Mouse (Mus musculus): ENCODE data around the gene Gfm1.

Gfm1 gene

DNA sequence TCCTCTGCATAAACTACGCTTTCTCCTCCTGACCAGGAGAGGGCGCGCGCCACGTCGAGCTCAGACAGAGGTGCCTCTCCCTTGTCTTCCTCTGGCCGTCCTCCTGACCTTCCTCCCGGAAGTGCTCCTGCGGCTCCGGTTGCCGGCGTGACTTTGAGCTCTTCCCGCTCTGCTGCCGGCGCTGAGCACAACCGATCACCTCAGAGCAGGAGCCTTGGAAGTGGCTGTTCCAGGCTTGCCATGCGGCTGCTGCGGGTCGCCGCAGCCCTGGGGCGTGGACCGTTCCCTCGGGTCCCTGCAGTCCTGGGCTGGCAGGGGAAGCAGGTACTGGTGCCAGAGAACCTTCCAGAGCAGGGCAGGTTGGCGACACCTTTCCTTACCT lies at the start of gene Gfm1:
Gfm1 (plus strand) TSS at position 98 of the 382 bp plus-strand sequence.
- DNase-seq (ENCODE audit: low spot score in 2 of 2), result peak; percentile 84

DNA sequence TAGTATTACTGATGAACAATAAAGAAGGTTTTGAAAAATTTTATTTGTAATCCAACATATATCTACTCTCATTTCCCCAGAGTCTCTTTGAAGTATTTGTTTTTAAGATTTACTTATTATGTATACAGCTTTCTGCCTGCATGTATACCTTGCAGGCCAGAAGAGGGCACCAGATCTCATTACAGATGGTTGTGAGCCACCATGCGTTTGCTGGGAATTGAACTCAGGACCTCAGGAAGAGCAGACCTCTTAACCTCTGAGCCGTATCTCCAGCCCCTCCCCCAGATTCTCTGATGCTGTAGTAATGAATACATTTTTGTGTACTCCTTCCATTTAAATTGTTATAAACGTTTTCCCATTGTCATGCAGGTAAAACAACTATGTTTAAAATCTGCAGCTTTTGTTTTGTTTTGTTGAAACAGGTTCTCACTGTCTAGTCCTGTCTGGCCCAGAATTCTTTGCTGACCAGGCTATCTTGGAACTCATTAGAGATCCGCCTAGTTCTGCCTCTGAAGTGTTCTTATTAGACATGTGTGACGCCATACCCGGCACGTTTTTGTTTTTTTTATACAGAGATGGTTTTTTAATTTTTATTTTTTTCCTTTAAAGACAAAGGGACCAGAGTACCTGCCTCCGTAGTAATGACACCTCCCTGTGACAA lies 428 bp upstream of the Gfm1 start:
- DNase-seq (ENCODE audit: low spot score in 2 of 2), result no peak

DNA sequence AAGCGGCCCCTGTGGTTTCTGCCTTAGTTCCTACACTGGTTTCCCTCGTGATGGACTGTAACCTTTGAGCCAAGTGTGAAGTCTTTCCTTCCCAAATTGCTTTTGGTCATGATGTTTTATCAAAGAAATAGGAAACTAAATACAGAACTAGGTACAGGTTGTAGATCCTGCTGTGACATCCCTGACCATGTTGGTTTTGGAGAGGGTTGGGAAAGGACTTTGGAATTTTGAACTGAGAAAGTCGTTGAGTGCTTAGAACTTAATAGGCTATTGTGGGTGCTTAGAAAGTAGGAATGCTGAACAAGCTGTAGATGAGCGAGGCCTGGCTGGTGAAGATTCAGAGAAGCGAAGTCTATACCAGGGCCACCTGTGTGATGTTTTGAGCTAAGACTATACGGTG lies 4.1 kb downstream of the Gfm1 start:
- no peak for DNase-seq (ENCODE audit: low spot score in 2 of 2)

DNA sequence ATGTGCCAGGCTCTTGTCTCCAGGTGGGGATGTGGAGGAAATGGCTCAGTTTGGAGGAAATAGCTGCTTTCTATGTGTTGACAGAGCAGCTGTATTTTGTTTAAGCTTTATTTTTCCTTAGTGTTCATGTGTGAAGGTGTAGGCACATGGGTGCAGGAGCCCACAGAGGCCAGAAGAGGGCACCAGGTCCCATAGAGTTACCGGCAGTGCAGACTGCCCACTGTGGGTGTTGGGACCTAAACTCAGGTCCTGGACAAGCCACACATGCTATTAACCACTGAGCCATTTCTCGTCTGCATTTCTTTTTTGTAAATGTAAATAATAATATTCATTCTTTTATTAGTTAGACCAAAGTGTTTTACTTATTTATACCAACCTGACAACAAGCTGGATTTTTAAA lies 17.2 kb downstream of the Gfm1 start:
- DNase-seq (ENCODE audit: low spot score in 2 of 2), result no peak

DNA sequence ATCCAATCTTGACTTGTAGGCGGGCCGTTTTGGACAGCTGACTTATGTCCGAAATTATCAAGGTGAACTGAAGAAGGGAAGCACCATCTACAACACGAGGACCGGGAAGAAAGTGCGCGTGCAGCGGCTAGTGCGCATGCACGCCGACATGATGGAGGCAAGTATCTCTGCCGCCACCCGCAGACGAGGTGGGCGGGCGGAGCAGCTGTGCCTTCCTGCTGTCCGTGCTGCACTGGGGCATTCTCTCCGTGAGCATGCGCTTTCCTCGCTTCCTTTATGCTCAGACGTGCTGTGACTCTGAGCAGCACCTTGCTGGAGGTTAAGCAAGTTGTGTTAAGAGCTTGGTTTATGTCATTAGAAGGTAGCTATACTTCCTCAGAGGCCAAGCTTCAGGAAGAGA lies 19.8 kb downstream of the Gfm1 start:
- DNase-seq (ENCODE audit: low spot score in 2 of 2), result no peak

DNA sequence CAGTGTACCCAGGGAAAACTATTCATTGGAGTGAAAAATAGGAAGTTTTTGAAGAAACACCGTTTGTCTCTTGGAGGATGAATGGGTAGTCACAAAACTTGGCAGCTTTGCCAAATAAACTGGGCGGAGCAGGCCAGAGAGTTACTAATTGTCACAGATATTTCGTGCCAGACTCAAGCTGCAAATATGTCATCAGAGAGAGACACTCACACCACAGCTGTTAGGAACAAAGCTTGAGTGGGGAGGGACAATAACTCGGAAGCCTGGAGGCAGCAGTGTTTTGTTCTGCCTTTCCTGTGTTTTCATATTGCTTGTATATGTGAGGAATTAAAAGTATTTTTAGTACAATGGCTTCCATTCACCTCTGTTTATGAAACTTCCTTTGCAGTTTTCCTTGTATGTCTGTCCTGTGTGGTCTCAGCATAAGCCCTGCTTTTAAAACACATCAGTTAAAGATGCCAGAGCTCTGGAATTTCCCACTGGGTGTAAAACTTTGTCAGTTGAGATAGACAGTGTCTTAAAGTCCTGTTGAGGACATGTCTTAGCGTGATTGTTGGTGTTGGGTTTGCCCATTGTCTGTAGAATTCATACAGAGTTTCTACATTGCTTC lies 20.8 kb downstream of the Gfm1 start:
- no peak for DNase-seq (ENCODE audit: low spot score in 2 of 2)

DNA sequence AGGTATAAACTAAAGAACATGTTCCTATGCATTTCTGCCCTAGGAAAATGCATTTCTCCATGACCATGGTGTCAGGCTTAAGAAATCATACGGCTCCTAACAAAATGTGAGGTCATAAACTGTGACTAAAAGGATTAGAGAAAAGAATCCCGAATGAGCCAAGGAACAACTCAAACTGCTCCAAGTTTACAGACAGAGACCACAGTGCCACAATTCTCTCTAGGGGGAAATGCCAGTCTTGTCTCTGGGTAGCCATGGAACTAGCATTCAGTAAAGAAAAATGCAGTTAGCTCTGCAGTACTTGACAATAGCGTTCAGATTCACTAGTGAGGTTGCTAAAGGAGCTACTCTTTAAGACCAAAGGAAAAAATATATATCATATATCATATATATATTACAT lies 30.0 kb downstream of the Gfm1 start:
- DNase-seq (ENCODE audit: low spot score in 2 of 2), result no peak

DNA sequence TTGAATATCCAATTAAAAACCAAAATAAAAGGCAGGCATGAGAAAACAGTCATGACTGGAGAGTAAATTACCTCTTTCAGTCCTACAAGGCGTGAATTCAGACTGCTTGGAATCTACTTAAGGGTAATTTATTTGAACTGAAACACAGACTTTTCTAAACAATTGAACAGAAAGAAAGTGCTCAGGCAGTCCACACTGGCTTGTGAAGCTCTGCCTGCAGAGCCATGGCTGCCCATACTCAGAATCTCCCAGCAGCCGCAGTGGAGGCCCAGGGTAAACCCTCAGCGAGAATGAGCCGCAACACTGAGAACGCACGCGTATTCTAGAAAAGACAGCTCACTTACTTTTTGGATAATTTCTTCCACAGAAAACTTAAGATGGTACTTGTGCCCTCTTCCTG lies 32.1 kb downstream of the Gfm1 start:
- no peak for DNase-seq (ENCODE audit: low spot score in 2 of 2)

DNA sequence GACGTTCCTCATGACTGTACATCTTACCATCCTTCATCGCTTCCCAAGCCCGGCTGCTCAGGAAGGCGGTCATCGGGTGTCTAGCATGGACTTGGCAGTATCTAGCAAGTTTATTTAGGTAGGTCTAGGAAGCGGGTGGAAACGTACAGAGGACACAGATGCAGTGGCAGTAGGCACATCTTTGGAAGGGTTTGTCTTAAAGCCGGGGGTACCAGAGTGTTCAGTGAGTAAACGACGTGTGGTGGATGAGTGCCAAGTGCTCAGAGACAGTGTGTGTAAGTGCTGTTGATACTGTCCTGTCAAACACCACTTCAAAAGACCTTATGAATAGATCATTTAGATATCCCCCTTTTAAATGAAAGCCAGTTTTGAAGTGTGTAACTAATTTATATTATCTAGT lies 32.7 kb downstream of the Gfm1 start:
- DNase-seq (ENCODE audit: low spot score in 2 of 2), result no peak

DNA sequence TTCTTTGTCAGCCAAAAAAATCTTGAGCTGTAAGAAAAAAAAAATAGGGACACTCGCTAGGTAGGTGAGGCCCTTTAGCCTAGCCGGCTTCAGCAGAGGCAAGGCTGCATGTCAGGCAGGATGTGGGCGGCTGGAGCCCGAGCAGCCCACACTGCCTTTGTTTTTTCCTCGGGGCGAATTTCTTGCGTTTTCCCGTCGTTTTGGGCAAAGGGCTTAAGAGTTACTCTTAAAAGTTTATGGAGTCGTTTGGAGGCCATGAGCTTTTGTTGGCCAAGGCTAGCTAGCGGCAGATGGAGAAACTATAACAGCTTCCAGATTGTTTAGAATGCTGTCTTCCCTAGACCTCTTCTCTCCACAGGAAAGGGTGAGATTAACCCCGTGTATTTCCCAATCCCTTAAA lies 33.1 kb downstream of the Gfm1 start:
- no peak for DNase-seq (ENCODE audit: low spot score in 2 of 2)

DNA sequence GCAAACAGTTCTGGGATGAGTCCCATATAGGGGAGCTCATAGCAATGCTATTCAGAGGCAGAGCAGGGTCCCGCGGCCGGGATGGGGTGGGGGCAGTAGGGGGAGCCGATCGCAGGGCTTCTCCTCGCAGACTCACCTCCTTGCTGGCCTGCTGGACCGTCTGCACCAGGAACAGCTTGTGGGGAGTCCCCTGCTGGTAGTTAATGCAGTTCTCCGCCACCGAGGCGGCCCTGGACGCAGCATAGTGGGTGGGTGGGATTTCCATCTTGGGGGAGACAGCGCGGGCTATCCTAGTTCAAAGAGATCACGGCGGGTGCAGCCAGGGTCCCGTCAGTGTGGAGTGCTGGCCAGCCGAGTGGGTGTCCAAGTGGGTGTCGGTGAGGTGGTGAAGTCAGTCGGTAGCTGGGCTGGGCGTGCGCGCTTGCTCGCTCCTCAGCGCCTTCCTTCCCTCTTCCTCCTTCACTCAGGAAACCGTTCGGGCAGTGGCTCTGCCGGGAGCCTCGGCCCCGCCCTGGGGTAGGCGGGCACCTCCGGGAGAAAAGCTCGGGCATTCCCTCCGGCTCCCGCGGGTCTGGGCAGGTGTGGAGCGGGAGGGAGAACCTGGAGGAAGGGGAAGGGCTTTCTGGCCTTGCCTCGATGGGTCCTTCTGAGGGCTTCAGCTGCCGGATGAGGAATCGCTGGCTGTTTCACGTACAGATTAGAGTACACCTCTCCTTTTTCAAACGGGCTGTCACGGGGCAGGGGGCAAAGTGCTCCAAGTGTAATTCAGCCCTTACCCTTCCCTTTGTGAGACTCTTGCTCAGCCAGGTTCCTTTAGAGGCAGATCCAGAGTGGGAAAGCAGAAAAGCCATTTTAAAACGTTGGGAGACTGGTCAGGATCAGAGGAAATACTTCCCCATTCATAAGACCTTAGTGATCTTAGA lies 33.8 kb downstream of the Gfm1 start, which contains the start of gene Lxn:
Lxn (minus strand) TSS at position 477 of the 923 bp plus-strand sequence.
- DNase-seq (ENCODE audit: low spot score in 2 of 2), result peak; percentile 31 to 39

DNA sequence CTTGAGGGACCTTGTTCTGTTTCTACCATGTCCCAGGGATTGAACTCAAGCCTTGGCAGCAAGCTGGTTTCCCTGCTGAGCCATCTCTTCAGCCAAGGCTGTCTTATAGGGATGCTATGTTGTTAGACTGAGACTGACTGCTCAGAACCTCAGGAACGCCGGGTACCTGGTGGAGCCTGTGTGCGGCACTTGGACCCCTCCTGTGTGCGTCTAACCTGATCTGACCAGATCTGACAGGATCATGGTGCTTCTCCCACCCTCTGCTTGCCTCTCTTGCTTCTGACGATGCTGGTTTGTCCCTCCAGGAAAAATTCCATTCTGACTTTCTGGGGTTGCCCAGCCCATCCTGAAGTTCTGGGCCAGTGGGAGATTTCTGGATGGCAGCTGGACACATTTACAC lies 36.7 kb downstream of the Gfm1 start:
- DNase-seq (ENCODE audit: low spot score in 2 of 2), result no peak

DNA sequence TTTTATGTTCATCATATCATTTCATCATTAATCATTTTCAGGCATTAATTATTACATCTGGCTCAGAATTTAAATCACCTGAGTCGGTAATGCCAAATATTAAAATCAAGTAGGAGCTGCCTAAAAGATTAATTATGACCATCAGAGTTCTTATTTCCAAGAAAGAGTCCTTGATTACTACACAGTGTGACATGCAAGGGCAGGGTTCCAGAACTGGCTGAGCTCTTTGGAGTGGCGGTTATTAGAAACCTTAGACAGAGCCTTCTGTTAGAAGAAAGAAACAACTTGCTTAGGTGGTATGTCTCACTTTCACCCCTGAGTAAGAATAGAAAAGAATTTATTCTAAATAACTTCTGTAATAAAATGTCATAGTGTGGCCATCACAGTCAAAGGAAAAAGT lies 37.4 kb downstream of the Gfm1 start:
- no peak for DNase-seq (ENCODE audit: low spot score in 2 of 2)

DNA sequence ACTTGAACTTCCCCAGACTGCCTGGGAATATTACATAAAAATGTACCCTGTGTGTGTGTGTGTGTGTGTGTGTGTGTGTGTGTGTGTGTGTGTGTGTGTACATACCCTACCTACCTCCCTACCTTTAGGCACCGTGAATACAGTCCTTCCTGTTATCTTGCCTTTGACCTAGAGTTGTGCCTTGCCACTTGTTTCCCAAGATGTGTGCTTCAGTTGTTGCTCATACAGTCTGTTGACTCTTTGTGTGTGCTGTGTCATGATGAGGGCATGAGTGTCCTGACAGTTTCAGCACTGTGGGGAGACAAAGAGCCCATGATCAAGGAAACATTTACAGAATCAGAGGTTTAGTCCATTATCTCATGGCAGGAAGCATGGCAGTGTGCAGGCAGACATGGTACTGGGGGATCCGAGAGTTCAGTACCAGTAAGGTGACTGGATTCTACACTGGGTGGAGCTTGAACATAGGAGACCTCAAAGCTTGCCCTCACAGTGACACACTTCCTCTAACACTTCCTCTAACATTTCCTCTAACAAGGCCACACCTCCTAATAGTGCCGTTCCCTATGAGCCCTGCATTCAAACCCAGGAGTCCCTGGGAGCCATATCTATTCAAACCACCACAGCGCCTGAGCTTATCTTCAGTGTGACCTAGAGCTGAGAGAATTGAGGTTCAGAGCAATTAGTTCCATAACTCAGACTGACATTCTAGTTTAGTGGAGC lies 41.7 kb downstream of the Gfm1 start:
- no peak for DNase-seq (ENCODE audit: low spot score in 2 of 2)

DNA sequence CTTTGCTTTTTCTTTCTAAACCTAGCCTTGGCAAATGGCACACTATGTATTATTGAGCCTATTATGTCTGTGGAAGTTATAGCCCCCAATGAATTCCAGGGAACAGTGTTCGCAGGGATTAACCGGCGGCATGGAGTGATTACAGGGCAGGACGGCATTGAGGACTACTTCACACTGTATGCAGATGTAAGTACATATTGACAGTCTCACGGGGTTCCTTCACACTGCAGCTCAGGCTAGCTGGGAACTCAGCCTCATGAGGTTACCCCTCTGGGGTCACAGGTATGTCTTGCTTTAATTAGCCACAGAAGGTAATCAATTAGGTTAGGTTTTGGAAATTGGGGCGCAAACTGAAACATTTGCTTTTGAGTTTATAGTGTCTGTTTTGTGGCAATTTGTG lies 43.5 kb downstream of the Gfm1 start:
- DNase-seq (ENCODE audit: low spot score in 2 of 2), result no peak

DNA sequence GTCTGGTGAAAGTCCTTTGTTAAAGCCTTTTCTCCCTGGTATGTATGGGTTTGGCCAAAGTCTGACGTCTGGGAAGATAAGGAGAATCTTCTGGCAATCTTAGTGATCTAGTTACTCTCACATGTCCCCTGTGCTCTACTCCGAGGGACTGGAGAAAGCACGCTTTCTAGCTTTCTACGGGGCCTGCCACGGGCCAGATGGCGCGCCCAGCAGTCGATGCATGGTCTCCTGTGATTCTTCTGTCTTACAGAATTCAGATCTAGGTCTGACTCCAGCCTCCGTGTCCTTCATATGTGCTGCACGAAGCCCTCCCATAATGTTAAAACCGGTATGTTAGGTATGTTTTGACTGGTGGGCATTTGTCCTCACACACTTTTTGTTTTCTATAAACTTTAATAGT lies 49.9 kb downstream of the Gfm1 start:
- DNase-seq (ENCODE audit: low spot score in 2 of 2), result no peak

DNA sequence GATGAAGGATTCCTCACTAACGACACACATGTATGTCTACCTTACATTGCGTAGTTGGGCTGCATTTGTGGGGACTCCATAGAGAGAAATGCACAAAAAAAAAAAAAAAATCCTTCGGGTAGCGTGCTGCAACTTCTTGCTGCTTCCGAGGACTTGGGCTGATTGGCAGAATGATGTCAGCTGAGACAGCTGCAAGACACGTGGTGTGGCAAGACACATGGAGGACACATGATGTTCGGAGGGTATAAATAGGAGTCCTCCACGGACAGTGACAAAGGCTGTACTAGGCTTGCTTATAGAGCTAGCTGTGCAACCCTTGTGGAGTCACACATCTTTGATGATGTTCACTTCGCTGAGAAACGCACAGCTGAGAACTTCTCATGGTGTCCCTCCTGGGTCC lies 52.5 kb downstream of the Gfm1 start:
- DNase-seq (ENCODE audit: low spot score in 2 of 2), result no peak

DNA sequence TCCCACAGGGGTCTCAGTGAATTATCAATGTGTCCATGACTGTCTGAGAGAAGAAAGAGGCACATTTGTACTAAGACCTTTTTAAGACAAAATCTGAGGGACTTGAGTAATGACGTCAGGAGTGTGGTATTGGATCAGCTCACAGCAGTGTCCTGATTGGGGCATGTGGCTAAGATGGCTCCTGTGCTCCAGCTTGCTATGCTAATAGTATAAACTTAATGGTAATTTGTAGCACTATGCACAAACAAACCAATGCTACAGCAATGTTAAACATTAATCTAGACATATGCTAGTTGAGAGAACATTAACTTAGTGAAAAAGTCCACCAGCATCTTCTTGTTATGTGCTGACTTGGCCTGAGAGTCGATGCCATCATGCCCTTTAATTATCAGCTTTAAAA lies 55.3 kb downstream of the Gfm1 start:
- no peak for DNase-seq (ENCODE audit: low spot score in 2 of 2)

DNA sequence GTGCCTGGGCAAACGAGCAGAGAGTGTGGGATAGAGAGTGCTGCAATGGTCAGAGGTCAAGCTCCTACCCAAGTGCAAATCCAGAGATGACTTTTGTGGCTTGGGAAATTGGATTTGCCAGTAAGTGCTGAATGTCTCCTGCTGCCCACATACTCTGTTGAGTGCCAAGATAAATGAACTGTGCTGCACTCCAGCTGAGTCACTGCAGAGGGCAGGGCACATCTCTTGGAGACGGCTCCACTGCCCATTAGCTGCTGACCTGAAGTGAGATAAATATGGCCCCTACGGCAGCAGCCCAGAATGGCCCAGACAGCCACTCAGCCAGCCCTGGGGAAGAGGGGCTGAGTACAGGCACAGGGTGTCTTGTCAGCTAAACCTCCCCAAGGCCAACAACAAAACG lies 60.3 kb downstream of the Gfm1 start:
- DNase-seq (ENCODE audit: low spot score in 2 of 2), result no peak

DNA sequence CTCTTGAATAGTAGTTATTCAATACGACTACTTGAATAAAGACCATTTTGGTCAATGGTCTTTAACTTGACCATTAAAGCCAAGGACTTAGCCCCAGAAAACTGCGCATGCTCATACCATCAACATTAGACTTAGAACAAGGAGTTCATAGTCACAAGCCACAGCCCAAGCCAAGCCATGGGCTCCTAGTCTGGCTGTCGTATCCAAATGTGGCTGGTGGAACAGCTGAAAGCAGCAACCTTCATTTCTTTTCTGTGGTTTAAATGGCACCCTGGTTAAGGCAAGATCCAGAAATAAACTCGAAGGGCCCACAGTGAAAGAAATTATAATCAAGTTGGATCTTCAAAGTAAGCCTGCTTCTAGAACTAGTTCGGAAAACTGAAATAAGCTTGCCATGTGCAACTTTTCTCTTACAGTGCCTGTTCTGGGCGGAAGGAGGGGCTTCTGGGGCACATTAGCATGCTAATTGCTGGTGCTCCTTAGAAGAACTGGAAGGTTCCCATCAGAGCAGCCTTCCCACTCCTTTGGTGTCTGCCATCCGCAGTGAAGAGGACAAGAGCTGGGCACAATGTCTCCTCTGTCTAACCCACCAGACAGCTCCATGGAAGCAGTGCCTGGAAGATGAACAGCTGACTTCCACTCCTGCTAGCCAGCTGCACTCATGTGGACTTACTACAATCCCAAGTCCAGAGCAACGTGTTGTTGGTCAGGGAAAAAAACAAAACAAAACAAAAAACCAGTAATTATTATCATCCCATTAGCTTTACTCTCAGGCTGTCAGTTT lies 62.4 kb downstream of the Gfm1 start:
- DNase-seq (ENCODE audit: low spot score in 2 of 2), result no peak

DNA sequence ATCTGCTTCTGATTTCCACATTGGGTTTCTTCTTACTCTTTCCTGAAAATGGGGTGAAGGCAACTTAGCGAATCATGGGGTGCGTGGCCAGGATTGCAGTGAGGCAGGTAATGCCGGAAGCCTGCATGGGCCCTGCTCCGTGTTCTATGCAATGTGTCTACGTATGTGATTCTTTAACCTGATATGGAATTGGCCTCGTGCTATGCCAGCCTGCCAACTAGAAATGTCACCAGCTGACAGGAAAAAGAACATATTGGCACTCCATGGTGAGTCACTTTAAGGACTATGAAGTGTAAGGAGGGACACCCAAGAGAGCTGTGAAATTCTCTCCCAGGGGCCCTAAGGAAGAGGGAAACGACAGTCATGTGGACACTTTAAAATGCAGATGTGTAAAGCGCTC lies 63.2 kb downstream of the Gfm1 start:
- DNase-seq (ENCODE audit: low spot score in 2 of 2), result no peak
